Mouse (Mus musculus) G1E (cell line): Measurements from ENCODE around the gene Myl7. TPM values are rescaled to one million over a fixed set of nuclear protein-coding genes. Genes with fewer than 3 reads are reported as not detected.
A peak's percentile ranks its signal among the peaks of the same experiment; 100 is the strongest.

Source experiments
- ATAC-seq: 2 replicates; pipeline ENCODE4 v1.8.0; 2016; ENCODE audit warnings: mild to moderate bottlenecking; ENCODE audit not compliant: insufficient number of reproducible peaks, poor library complexity, low FRiP score, severe bottlenecking; ENCODE audit errors: extremely low read depth
- DNase-seq: peaks from one replicate; pipeline ENCODE4 v3.0.0; 2012; ENCODE audit warnings: low spot score
- H3K27me3 ChIP-seq: 2 replicates; pipeline ENCODE4 v1.6.1; 2012; ENCODE audit warnings: mild to moderate bottlenecking, low read length, inconsistent platforms; ENCODE audit not compliant: insufficient read depth
- H3K36me3 ChIP-seq: replicated peaks from 2 replicates; pipeline ENCODE3; 2012; ENCODE audit warnings: mild to moderate bottlenecking, inconsistent platforms
- H3K4me1 ChIP-seq: 2 replicates; pipeline ENCODE4 v1.6.1; 2012; ENCODE audit warnings: low read depth, low read length, inconsistent platforms, mixed read lengths; ENCODE audit not compliant: insufficient read depth
- H3K4me3 ChIP-seq: 2 replicates; pipeline ENCODE4 v1.5.1; 2012; ENCODE audit warnings: low read depth, mild to moderate bottlenecking, inconsistent platforms, low read length, moderate library complexity, mixed read lengths
- H3K9me3 ChIP-seq: replicated peaks from 2 replicates; pipeline ENCODE4 v1.6.1; 2012; ENCODE audit warnings: inconsistent platforms
- CTCF ChIP-seq: IDR thresholded peaks from 2 replicates; pipeline ENCODE4 v1.5.1; 2012; ENCODE audit warnings: low read depth, low read length, inconsistent platforms, mixed read lengths
- GATA1 ChIP-seq: IDR thresholded peaks from 2 replicates; pipeline ENCODE4 v1.6.1; 2012; ENCODE audit warnings: borderline replicate concordance, low read length, inconsistent platforms, mixed read lengths
- GATA2 ChIP-seq: IDR thresholded peaks from 2 replicates; pipeline ENCODE4 v1.6.1; 2012; ENCODE audit warnings: low read depth, low read length, inconsistent platforms, borderline replicate concordance
- POLR2AphosphoS5 ChIP-seq: IDR thresholded peaks from 2 replicates; pipeline ENCODE4 v1.6.1; 2012; ENCODE audit warnings: low read depth, low read length, inconsistent platforms; ENCODE audit not compliant: insufficient replicate concordance
- TAL1 ChIP-seq: conservative IDR thresholded peaks from 2 replicates; pipeline ENCODE4 v1.6.1; 2012; ENCODE audit warnings: low read depth, low read length, inconsistent platforms, mixed read lengths
- polyA plus RNA-seq: library from polyadenylated mRNA; stranded (reverse); fragments of >175 nt; gene quantifications from 2 replicates; pipeline ENCODE4 v1.2.3, GENCODE M21; 2012
- total RNA-seq, 2 experiments: library from RNA; stranded (forward) in 1 of 2; stranded (reverse) in 1 of 2; fragments of 200-1000 nt in 1 of 2; fragments of >200 nt in 1 of 2; fragmentation: Nextera tagmentation in 1 of 2; gene quantifications; 2 replicates each; pipeline ENCODE4 v1.2.3; 2014 to 2017

Gene Myl7
- total and polyA plus RNA-seq, 3 experiments: not detected

DNA sequence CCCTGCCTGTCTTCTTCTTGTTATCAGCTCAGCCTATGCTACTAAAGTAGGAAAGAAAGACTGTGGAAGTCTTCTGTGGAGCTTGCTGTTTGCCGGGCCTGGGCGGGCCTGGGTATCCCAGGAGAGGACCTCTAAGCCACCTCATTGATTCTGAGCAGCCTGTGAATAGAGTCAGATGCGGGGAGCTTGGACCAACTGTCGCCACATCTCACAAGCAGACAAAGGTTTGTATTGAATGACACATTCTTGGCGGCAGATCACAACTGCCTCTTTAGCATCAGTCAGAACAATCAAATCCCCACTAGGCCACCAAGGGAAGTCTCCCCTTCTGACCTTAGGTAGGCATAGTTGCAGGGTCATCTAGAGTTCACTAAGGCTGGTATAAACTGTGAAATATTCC lies 11.3 kb downstream of the Myl7 start:
- ATAC-seq: no peak

GRCm38 (mm10) chr11:5886187-5886586 lies 12.4 kb downstream of the Myl7 start:
- H3K36me3 ChIP-seq: no peaks in the 10 kb centered on the region
- peaks cover 22% of the 10 kb centered on the region for H3K27me3 ChIP-seq
- ATAC-seq: no peak
- H3K9me3 ChIP-seq: no peaks in the 10 kb centered on the region
- 0 out of 2 replicates have a peak, but pooled peaks cover 4% of the 10 kb centered on the region for H3K4me1 ChIP-seq
- TF ChIP-seq GATA1: no peak
- TF ChIP-seq CTCF: peak; percentile 36
- TF ChIP-seq TAL1: no peak
- TF ChIP-seq GATA2: no peak
- H3K4me3 ChIP-seq: no peak overlapping the region
- peak; percentile 24 for DNase-seq

More for the DNA sequence above, 11.3 kb downstream of the Myl7 start:
- Histone ChIP-seq H3K4me3 (no peak overlapping the region), H3K9me3 (no peaks in the 10 kb centered on the region), H3K4me1 (0 out of 2 replicates have a peak, but pooled peaks cover 4% of the 10 kb centered on the region), H3K27me3 (peaks cover 30% of the 10 kb centered on the region), H3K36me3 (no peaks in the 10 kb centered on the region)
- DNase-seq: no peak
- no peak for TF ChIP-seq GATA1
- no peak for TF ChIP-seq GATA2
- no peak for TF ChIP-seq TAL1
- TF ChIP-seq POLR2AphosphoS5: no peak
- no peak for TF ChIP-seq CTCF

DNA sequence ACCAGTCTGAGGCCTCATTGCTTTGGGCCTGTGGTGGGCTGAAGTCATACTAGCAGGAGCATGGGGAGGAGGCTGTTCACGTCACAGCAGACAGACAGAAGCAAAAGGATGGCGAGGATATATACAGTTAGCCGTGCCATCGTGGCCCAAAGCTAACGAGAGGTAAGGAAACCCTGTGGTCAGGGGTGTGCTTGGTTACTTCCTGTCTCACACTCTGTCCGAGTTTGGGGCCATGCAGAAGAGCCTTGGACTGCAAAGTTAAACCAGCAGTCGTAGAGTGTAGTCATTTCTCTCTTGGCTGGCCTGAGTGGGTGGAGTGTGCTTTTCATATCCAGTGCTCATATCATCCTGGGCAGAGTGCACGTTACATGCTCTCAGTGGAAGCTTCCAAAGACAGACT lies 16.1 kb downstream of the Myl7 start:
- no peak for DNase-seq
- no peak for ATAC-seq
- Histone ChIP-seq H3K4me1 (peaks cover 15% of the 10 kb centered on the region), H3K4me3 (no peak overlapping the region), H3K9me3 (no peaks in the 10 kb centered on the region), H3K27me3 (peaks cover 7% of the 10 kb centered on the region; the same call in 1 of the 2 replicates), H3K36me3 (no peaks in the 10 kb centered on the region)
- TF ChIP-seq POLR2AphosphoS5: no peak
- TF ChIP-seq GATA1: no peak
- no peak for TF ChIP-seq CTCF
- no peak for TF ChIP-seq GATA2
- no peak for TF ChIP-seq TAL1

DNA sequence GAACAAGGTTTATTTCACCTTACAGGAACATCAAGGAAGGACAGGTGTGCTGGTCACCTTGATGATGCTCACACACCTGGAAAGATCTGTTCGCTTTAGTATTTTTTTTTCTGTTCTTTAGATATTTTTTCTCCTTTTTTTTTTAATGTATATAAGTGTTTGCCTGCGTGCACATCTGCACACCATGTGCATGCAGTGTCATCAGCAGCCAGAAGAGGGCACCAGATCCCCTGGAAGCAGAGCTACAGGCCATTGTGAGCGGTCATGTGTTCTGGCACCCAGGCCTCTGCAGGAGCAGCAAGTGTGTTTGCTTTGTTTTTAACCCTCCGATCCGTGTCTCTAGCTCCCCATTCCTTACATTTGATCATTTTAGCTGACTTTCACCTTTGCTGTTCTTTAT lies 18.7 kb downstream of the Myl7 start:
- TF ChIP-seq CTCF (0 out of 2 replicates have a peak, but pooled peaks have one; percentile 31), POLR2AphosphoS5 (no peak)
- Histone ChIP-seq H3K4me3 (no peak overlapping the region), H3K36me3 (peaks cover 21% of the 10 kb centered on the region), H3K9me3 (no peaks in the 10 kb centered on the region), H3K4me1 (peaks cover 37% of the 10 kb centered on the region), H3K27me3 (no peaks in the 10 kb centered on the region)
- DNase-seq: no peak
- no peak for ATAC-seq

DNA sequence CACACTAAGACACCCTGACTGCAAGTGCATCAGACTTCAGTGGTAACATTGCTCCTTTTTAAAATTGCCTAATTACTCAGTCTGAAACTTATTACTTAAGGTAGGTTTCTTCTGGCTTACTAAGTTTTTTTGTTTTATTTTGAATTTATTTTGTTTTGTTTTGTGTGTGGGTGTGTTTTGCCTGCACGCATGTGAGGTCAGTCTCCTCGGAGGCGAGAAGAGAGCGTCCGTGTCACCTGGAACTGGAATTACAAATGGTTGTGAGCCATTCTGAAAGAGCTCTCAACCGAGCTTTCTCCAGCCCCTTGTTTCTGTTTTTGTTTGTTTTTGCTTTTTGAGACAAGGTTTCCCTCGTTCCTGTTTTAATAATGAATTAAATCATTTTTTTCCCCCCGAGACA lies 19.9 kb downstream of the Myl7 start:
- no peak for ATAC-seq
- Histone ChIP-seq H3K4me1 (peaks cover 41% of the 10 kb centered on the region), H3K27me3 (no peaks in the 10 kb centered on the region), H3K9me3 (no peaks in the 10 kb centered on the region), H3K4me3 (peak overlapping the region; percentile 90), H3K36me3 (peaks cover 33% of the 10 kb centered on the region)
- no peak for TF ChIP-seq GATA1
- TF ChIP-seq POLR2AphosphoS5: no peak
- TF ChIP-seq GATA2: no peak
- TF ChIP-seq TAL1: no peak
- no peak for TF ChIP-seq CTCF
- no peak for DNase-seq

- TF ChIP-seq GATA1 (no peak), GATA2 (no peak), POLR2AphosphoS5 (no peak), CTCF (no peak), TAL1 (no peak)
- Histone ChIP-seq H3K36me3 (peaks cover 40% of the 10 kb centered on the region), H3K9me3 (no peaks in the 10 kb centered on the region), H3K4me1 (peaks cover 41% of the 10 kb centered on the region), H3K27me3 (no peaks in the 10 kb centered on the region), H3K4me3 (peak within 1 kb of the TSS; percentile 90)
- DNase-seq (peak; percentile 99), ATAC-seq (peak; percentile 96)
Measured at GRCm38 (mm10) chr11:5877921-5878526, 20.6 kb downstream of the Myl7 start, which contains the start of gene Pold2. Gene Pold2, minus strand, starts transcription at chr11:5878292.
